8 mouse cellular contexts compared by ENCODE assay signal in genomic region chr3:121262521-121263204, GRCm38 (mm10). TPM values are rescaled to one million over a fixed set of nuclear protein-coding genes. Genes with fewer than 3 reads are reported as not detected.
DNase-seq lines count a peak whose midpoint lies in the region; ATAC-seq and TF ChIP-seq lines count a peak whose summit lies in the region.

No protein-coding gene starts in this region.

- peak; percentile 46 to 55 for DNase-seq in left cerebral cortex, adult 18-20 months (ENCODE audit: low spot score in 2 of 2)
- DNase-seq in left cerebral cortex, adult 11 months (ENCODE audit: low spot score), result no peak
- DNase-seq in gastrocnemius, postnatal 10 days, result peak; percentile 76
- DNase-seq in liver, embryonic 11.5 days (ENCODE audit: low spot score), result peak; percentile 76
- DNase-seq in midbrain, postnatal 0 days (ENCODE audit: low spot score), result peak; percentile 50
- peak; percentile 16 to 38 for DNase-seq in spleen, postnatal 14 days (ENCODE audit: low spot score in 2 of 2)

- TF ChIP-seq POLR2A in cortical plate, adult 2 months (IDR thresholded peaks at IDR 0.05; ENCODE audit: extremely low read depth, insufficient read depth, low read length), result no peak

- no peaks in the 10 kb centered on the region for H3K36me3 ChIP-seq in intestine, embryonic 15.5 days
- no peaks in the 10 kb centered on the region for H3K36me3 ChIP-seq in liver, embryonic 11.5 days (ENCODE audit: control insufficient read depth, insufficient read depth, low read length)
- H3K36me3 ChIP-seq in midbrain, postnatal 0 days (ENCODE audit: insufficient read depth, low read length), result no peaks in the 10 kb centered on the region

- peak overlapping the region; percentile 63 for H3K4me3 ChIP-seq in cortical plate, adult 2 months (ENCODE audit: insufficient read depth, low read length)
- H3K4me3 ChIP-seq in intestine, embryonic 15.5 days (replicated peaks), result peak overlapping the region; percentile 67
- H3K4me3 ChIP-seq in liver, embryonic 11.5 days (ENCODE audit: low read depth, low read length), result peak overlapping the region; percentile 90
- peak overlapping the region; percentile 81 for H3K4me3 ChIP-seq in midbrain, postnatal 0 days (ENCODE audit: low read depth, low read length)

- H3K9ac ChIP-seq in intestine, embryonic 15.5 days, result peak overlapping the region; percentile 62
- peak overlapping the region; percentile 94 for H3K9ac ChIP-seq in liver, embryonic 11.5 days (ENCODE audit: low read depth, low read length)
- peak overlapping the region; percentile 89 for H3K9ac ChIP-seq in midbrain, postnatal 0 days (replicated peaks; ENCODE audit: low read length, poor library complexity, severe bottlenecking)

- H3K4me2 ChIP-seq in intestine, embryonic 15.5 days (replicated peaks), result peak overlapping the region; percentile 99
- peak overlapping the region; percentile 98 for H3K4me2 ChIP-seq in liver, embryonic 11.5 days
- H3K4me2 ChIP-seq in midbrain, postnatal 0 days (ENCODE audit: low read depth, low read length, poor library complexity, severe bottlenecking), result peak overlapping the region; percentile 78

- H3K4me1 ChIP-seq in cortical plate, adult 2 months (ENCODE audit: control insufficient read depth, insufficient read depth, low read length), result peaks cover 3% of the 10 kb centered on the region; the same call in 1 of the 2 replicates
- H3K4me1 ChIP-seq in intestine, embryonic 15.5 days (replicated peaks), result peaks cover 12% of the 10 kb centered on the region
- H3K4me1 ChIP-seq in liver, embryonic 11.5 days (replicated peaks; ENCODE audit: control insufficient read depth, insufficient read depth, low read length), result peaks cover 36% of the 10 kb centered on the region
- H3K4me1 ChIP-seq in midbrain, postnatal 0 days (ENCODE audit: insufficient read depth, low read length), result no peaks in the 10 kb centered on the region

- H3K27ac ChIP-seq in cortical plate, adult 2 months (ENCODE audit: insufficient read depth, low read length), result peak overlapping the region; percentile 53
- H3K27ac ChIP-seq in intestine, embryonic 15.5 days, result peak overlapping the region; percentile 56
- H3K27ac ChIP-seq in liver, embryonic 11.5 days (ENCODE audit: low read depth, low read length), result peak overlapping the region; percentile 95
- H3K27ac ChIP-seq in midbrain, postnatal 0 days (ENCODE audit: low read depth, low read length), result peak overlapping the region; percentile 69

- no peaks in the 10 kb centered on the region for H3K9me3 ChIP-seq in intestine, embryonic 15.5 days
- H3K9me3 ChIP-seq in liver, embryonic 11.5 days (ENCODE audit: control insufficient read depth, low read length), result no peaks in the 10 kb centered on the region
- H3K9me3 ChIP-seq in midbrain, postnatal 0 days (ENCODE audit: low read length), result no peaks in the 10 kb centered on the region

- H3K27me3 ChIP-seq in intestine, embryonic 15.5 days (replicated peaks), result peaks cover 22% of the 10 kb centered on the region
- H3K27me3 ChIP-seq in liver, embryonic 11.5 days (replicated peaks; ENCODE audit: control insufficient read depth, insufficient read depth, low read length), result peaks cover 19% of the 10 kb centered on the region
- peaks cover 4% of the 10 kb centered on the region; the same call in 1 of the 2 replicates for H3K27me3 ChIP-seq in midbrain, postnatal 0 days (ENCODE audit: insufficient read depth, low read length)

- ATAC-seq in intestine, embryonic 15.5 days, result peak; percentile 91
- ATAC-seq in liver, embryonic 11.5 days (replicated peaks; ENCODE audit: low FRiP score), result peak; percentile 61
- ATAC-seq in midbrain, postnatal 0 days (ENCODE audit: low FRiP score), result peak; percentile 87

- under 1% methylated on average over 97 of the region's 97 CpGs for WGBS in intestine, embryonic 15.5 days
- 1% methylated on average over 92 of the region's 97 CpGs for WGBS in liver, embryonic 11.5 days
- under 1% methylated on average over 82 of the region's 97 CpGs for WGBS in midbrain, postnatal 0 days

- TF ChIP-seq CTCF in cortical plate, adult 2 months (IDR thresholded peaks at IDR 0.05; ENCODE audit: extremely low read depth, insufficient read depth, low read length), result no peak
- TF ChIP-seq CTCF in midbrain, postnatal 0 days (IDR thresholded peaks at IDR 0.05), result no peak

RNA-seq across cellular contexts. Expression of gene Tmem56, which starts 20.2 kb away (rescaled TPM):
- total RNA-seq in left cerebral cortex, adult 18-20 months (2021), result 10 to 100 TPM; 48.2 to 48.6 TPM
- 23.3 and 25.2 TPM in 2 replicates for polyA plus RNA-seq in cortical plate, adult 2 months (2012; rRNA removed)
- 1 to 10 TPM; 5.7 to 6.4 TPM for total RNA-seq in gastrocnemius, postnatal 10 days (2021)
- polyA plus RNA-seq in intestine, embryonic 15.5 days (2015; fragmentation: Nextera tagmentation; extraction: Ambion mirVana), result 1.2 and 1.6 TPM in 2 replicates
- 31.2 and 36.9 TPM in 2 replicates for polyA plus RNA-seq in liver, embryonic 11.5 days (2014; fragmentation: Nextera tagmentation; extraction: Ambion mirVana)
- 12.2 and 15.0 TPM in 2 replicates for total RNA-seq in midbrain, postnatal 0 days (2014; rRNA removed)
- 2.9 and 3.3 TPM in 2 replicates for polyA plus RNA-seq in midbrain, postnatal 0 days (2015; fragmentation: Nextera tagmentation; extraction: Ambion mirVana)

RNA-seq across cellular contexts. Expression of gene Alg14, which starts 28.9 kb away (rescaled TPM):
- 10 to 100 TPM; 12.1 to 14.4 TPM for total RNA-seq in left cerebral cortex, adult 18-20 months (2021)
- polyA plus RNA-seq in cortical plate, adult 2 months (2012; rRNA removed), result 15.2 and 20.2 TPM in 2 replicates
- 10 to 100 TPM; 11.0 to 12.1 TPM for total RNA-seq in gastrocnemius, postnatal 10 days (2021)
- polyA plus RNA-seq in intestine, embryonic 15.5 days (2015; fragmentation: Nextera tagmentation; extraction: Ambion mirVana), result 41.5 and 48.4 TPM in 2 replicates
- 23.3 and 26.4 TPM in 2 replicates for polyA plus RNA-seq in liver, embryonic 11.5 days (2014; fragmentation: Nextera tagmentation; extraction: Ambion mirVana)
- total RNA-seq in midbrain, postnatal 0 days (2014; rRNA removed), result 18.5 and 18.8 TPM in 2 replicates
- 26.0 and 31.1 TPM in 2 replicates for polyA plus RNA-seq in midbrain, postnatal 0 days (2015; fragmentation: Nextera tagmentation; extraction: Ambion mirVana)
